Mouse (Mus musculus): ENCODE results near the gene Vmn1r239-ps.

DNA sequence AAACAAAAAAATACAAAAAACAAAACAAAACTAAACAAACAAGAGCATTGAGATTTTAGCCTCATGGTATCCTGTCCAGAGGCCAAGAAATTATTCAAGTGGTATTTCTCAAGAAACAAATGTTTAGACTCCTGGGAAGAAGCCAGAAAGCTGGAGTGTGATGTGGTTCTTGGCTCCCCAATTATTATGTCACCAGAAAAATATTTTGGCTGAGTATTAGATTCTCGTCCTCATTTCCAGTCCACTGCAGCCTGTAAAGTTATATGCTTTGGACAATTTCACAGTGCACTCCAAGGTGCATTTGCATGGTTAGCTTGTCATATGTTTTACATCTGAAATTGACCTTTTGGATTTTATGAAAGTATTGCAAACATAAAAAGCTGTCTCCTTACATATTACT is 23.8 kb downstream of the Vmn1r239-ps start:
- no peak for TF ChIP-seq POLR2A (IDR thresholded peaks at IDR 0.05; ENCODE audit: low read depth, low read length)
- TF ChIP-seq CTCF (IDR thresholded peaks at IDR 0.05; ENCODE audit: extremely low read depth, insufficient read length, insufficient replicate concordance, low read depth, low read length) = no peak
